Mouse (Mus musculus) myocyte (in vitro differentiated cells): Measurements from ENCODE around the gene Mettl7a2. TPM values are rescaled to one million over a fixed set of nuclear protein-coding genes. Genes with fewer than 3 reads are reported as not detected.
"Not testable (repeated sequence)": the region's sequence is repeated elsewhere in the genome, so short reads cannot be mapped to it uniquely, and the experiment has no call there.

Source experiments
- H3K27me3 ChIP-seq: one replicate; pipeline ENCODE4 v1.6.1; 2011; ENCODE audit not compliant: control insufficient read depth, insufficient read depth, insufficient read length
- H3K36me3 ChIP-seq: one replicate; pipeline ENCODE4 v1.6.1; 2011; ENCODE audit not compliant: control insufficient read depth, insufficient read depth
- H3K4me2 ChIP-seq: one replicate; pipeline ENCODE4 v1.6.1; 2011; ENCODE audit warnings: low read depth, control low read depth
- H3K4me3 ChIP-seq: one replicate; pipeline ENCODE4 v1.5.1; 2011; ENCODE audit warnings: mild to moderate bottlenecking, control low read depth, moderate library complexity
- H3K79me2 ChIP-seq: one replicate; pipeline ENCODE4 v1.6.1; 2011; ENCODE audit not compliant: control insufficient read depth, insufficient read depth
- H3ac ChIP-seq: one replicate; pipeline ENCODE4 v1.6.1; 2011; ENCODE audit not compliant: control insufficient read depth, insufficient read length
- CEBPB ChIP-seq: IDR thresholded peaks from 2 replicates; pipeline ENCODE4 v1.6.1; 2011; ENCODE audit warnings: mild to moderate bottlenecking, moderate library complexity; ENCODE audit not compliant: poor library complexity, insufficient read depth, severe bottlenecking
- MAX ChIP-seq: IDR thresholded peaks from one replicate; pipeline ENCODE4 v1.6.1; 2011; ENCODE audit warnings: low read depth, mild to moderate bottlenecking, control low read depth
- MYOD1 ChIP-seq, 3 experiments: IDR thresholded peaks; one replicate each; pipeline ENCODE4 v1.6.1; 2011; ENCODE audit warnings: control low read depth in 2 of 3, low read depth in 2 of 3, mild to moderate bottlenecking in 2 of 3, moderate library complexity in 1 of 3; ENCODE audit not compliant: insufficient read length in 2 of 3, control insufficient read depth in 1 of 3
- MYOG ChIP-seq, 3 experiments: IDR thresholded peaks; one replicate each; pipeline ENCODE4 v1.6.1; 2011; ENCODE audit warnings: control low read depth in 2 of 3, low read depth in 2 of 3, mild to moderate bottlenecking in 2 of 3; ENCODE audit not compliant: insufficient read length in 2 of 3, control insufficient read depth in 1 of 3, insufficient read depth in 1 of 3
- POLR2A ChIP-seq: IDR thresholded peaks from one replicate; pipeline ENCODE4 v1.6.1; 2011; ENCODE audit warnings: low read depth, mild to moderate bottlenecking, control low read depth, moderate library complexity; ENCODE audit not compliant: insufficient read length
- POLR2AphosphoS2 ChIP-seq: IDR thresholded peaks from one replicate; pipeline ENCODE4 v1.6.1; 2011; ENCODE audit warnings: low read depth, control low read depth; ENCODE audit not compliant: insufficient read length
- TCF12 ChIP-seq: IDR thresholded peaks from one replicate; pipeline ENCODE4 v1.6.1; 2011; ENCODE audit warnings: mild to moderate bottlenecking, control low read depth; ENCODE audit not compliant: poor library complexity, insufficient read depth, severe bottlenecking
- TCF3 ChIP-seq: IDR thresholded peaks from one replicate; pipeline ENCODE4 v1.6.1; 2011; ENCODE audit warnings: low read depth, control low read depth; ENCODE audit not compliant: insufficient read length
- USF1 ChIP-seq: IDR thresholded peaks from one replicate; pipeline ENCODE4 v1.6.1; 2011; ENCODE audit warnings: low read depth, mild to moderate bottlenecking, control low read depth, moderate library complexity
- polyA plus RNA-seq: library from polyadenylated mRNA; unstranded; fragments of >200 nt; fragmentation: generic; extraction: Trizol; gene quantifications from one replicate; pipeline ENCODE4 v1.2.1, GENCODE M21; 2012; ENCODE audit warnings: missing spikeins

Mettl7a2 gene
- polyA plus RNA-seq, 1 experiment: not detected

GRCm38 (mm10) chr15:100321134-100321533 is 31.9 kb upstream of the Mettl7a2 start:
- Histone ChIP-seq H3K79me2 (no peaks in the 10 kb centered on the region), H3K4me2 (no peak overlapping the region), H3K36me3 (no peaks in the 10 kb centered on the region), H3K4me3 (no peak overlapping the region), H3ac (no peak overlapping the region), H3K27me3 (no peaks in the 10 kb centered on the region)
- TF ChIP-seq POLR2A: no peak
- TF ChIP-seq TCF12: no peak

- Histone ChIP-seq H3K79me2 (no peaks in the 10 kb centered on the region), H3K27me3 (peaks cover 5% of the 10 kb centered on the region), H3ac (no peak overlapping the region), H3K4me2 (no peak overlapping the region), H3K4me3 (no peak overlapping the region), H3K36me3 (no peaks in the 10 kb centered on the region)
- TF ChIP-seq POLR2AphosphoS2: no peak
- TF ChIP-seq MYOD1 (IDR thresholded peaks at IDR 0.05; ENCODE audit: control insufficient read depth in 1 of 3, insufficient read length in 2 of 3, low read depth in 2 of 3): peak in 1 of 3 experiments; percentile 11
Measured at GRCm38 (mm10) chr15:100324021-100324591, 28.9 kb upstream of the Mettl7a2 start.

GRCm38 (mm10) chr15:100325235-100325634 is 27.8 kb upstream of the Mettl7a2 start:
- H3K27me3 ChIP-seq: peaks cover 5% of the 10 kb centered on the region
- no peak for TF ChIP-seq TCF3
- TF ChIP-seq MYOG (IDR thresholded peaks at IDR 0.05; ENCODE audit: control insufficient read depth in 1 of 3, insufficient read depth in 1 of 3, insufficient read length in 2 of 3, low read depth in 2 of 3): no peak
- TF ChIP-seq POLR2A: no peak
- no peak for TF ChIP-seq CEBPB
- no peak for TF ChIP-seq MAX
- TF ChIP-seq MYOD1 (IDR thresholded peaks at IDR 0.05; ENCODE audit: control insufficient read depth in 1 of 3, insufficient read length in 2 of 3, low read depth in 2 of 3): no peak
- no peak for TF ChIP-seq USF1
- H3ac ChIP-seq: no peak overlapping the region
- no peaks in the 10 kb centered on the region for H3K36me3 ChIP-seq
- no peaks in the 10 kb centered on the region for H3K79me2 ChIP-seq
- no peak overlapping the region for H3K4me2 ChIP-seq
- H3K4me3 ChIP-seq: no peak overlapping the region

GRCm38 (mm10) chr15:100328089-100328488 is 24.9 kb upstream of the Mettl7a2 start:
- H3K4me2 ChIP-seq, H3K36me3 ChIP-seq, H3ac ChIP-seq, H3K27me3 ChIP-seq, H3K4me3 ChIP-seq, H3K79me2 ChIP-seq: not testable (repeated sequence)

GRCm38 (mm10) chr15:100329336-100329735 is 23.7 kb upstream of the Mettl7a2 start:
- H3K79me2 ChIP-seq, H3ac ChIP-seq, H3K27me3 ChIP-seq, H3K36me3 ChIP-seq, H3K4me2 ChIP-seq, H3K4me3 ChIP-seq: not testable (repeated sequence)

- H3K4me3 ChIP-seq: no peak overlapping the region
- H3K4me2 ChIP-seq: no peak overlapping the region
- H3K27me3 ChIP-seq: peaks cover 5% of the 10 kb centered on the region
- H3ac ChIP-seq: no peak overlapping the region
- no peaks in the 10 kb centered on the region for H3K79me2 ChIP-seq
- TF ChIP-seq CEBPB (no peak), USF1 (no peak)
- H3K36me3 ChIP-seq: no peaks in the 10 kb centered on the region
Measured at GRCm38 (mm10) chr15:100330739-100331138, 22.3 kb upstream of the Mettl7a2 start.

- not testable (repeated sequence) for H3K36me3 ChIP-seq, H3K27me3 ChIP-seq, H3ac ChIP-seq, H3K79me2 ChIP-seq, H3K4me3 ChIP-seq, H3K4me2 ChIP-seq
Measured at GRCm38 (mm10) chr15:100332077-100332961, 20.7 kb upstream of the Mettl7a2 start.
